Mouse (Mus musculus): ENCODE results near the gene Tsr1.

DNA sequence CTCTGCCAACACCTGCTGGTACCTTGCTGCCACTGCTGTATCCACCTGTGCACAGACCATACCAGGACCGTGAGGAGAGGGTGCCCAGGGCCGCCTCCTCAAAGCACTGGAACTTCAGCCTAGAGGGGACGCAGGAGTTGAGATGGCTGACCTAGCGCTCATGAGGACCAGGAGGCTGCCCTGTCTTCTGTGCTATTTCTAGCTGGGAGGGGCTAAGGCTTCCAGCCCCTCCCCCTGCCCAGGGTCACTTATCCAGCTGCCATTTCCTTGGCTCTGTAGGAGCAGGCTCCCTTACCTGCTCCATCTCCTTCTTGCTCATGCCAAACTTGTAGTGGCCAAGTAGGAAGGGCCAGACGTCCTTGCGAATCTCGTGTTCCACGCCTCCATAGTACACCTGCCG, 40.1 kb upstream of the Tsr1 start:
- TF ChIP-seq CTCF (IDR thresholded peaks at IDR 0.05; ENCODE audit: extremely low read depth, insufficient read depth, low read length): no peak
- TF ChIP-seq POLR2A (IDR thresholded peaks at IDR 0.05; ENCODE audit: extremely low read depth, insufficient read depth, low read length): no peak
